Mouse (Mus musculus): ENCODE measurements at regions not wholly inside any gene's neighbourhood (a gene's known extent, or its start where the extent isn't known, plus 50 kb on each side); places are given as distances from the start of the nearest gene placed in this dataset.
A peak's percentile ranks its signal among the peaks of the same experiment; 100 is the strongest.
"Not testable (repeated sequence)": the region's sequence is repeated elsewhere in the genome, so short reads cannot be mapped to it uniquely, and the experiment has no call there.

GRCm38 (mm10) chr13:80719313-80719712 lies 163.9 kb upstream of the Arrdc3 start:
- TF ChIP-seq EP300 (IDR thresholded peaks at IDR 0.05), result no peak
- Histone ChIP-seq H3K27me3 (replicated peaks; ENCODE audit: insufficient read depth, low read length) (no peaks in the 10 kb centered on the region), H3K9ac (replicated peaks; ENCODE audit: low read depth) (no peak overlapping the region), H3K36me3 (ENCODE audit: insufficient read depth, low read length) (no peaks in the 10 kb centered on the region), H3K27ac (ENCODE audit: low read length) (no peak overlapping the region), H3K4me2 (replicated peaks; ENCODE audit: low read depth, low read length) (no peak overlapping the region), H3K9me3 (ENCODE audit: low read length) (no peaks in the 10 kb centered on the region), H3K4me3 (ENCODE audit: low read depth, low read length) (no peak overlapping the region), H3K4me1 (ENCODE audit: insufficient read depth, low read depth, low read length) (no peaks in the 10 kb centered on the region)
- ATAC-seq (peak; percentile 85), DNase-seq (ENCODE audit: low spot score) (peak; percentile 75)
- 53% methylated on average over 3 of the region's 3 CpGs for WGBS

- no peak for TF ChIP-seq EP300 (IDR thresholded peaks at IDR 0.05)
- no peaks in the 10 kb centered on the region for H3K36me3 ChIP-seq (ENCODE audit: insufficient read depth, low read length)
These were observed 159.8 kb upstream of the Arrdc3 start for GRCm38 (mm10) chr13:80723215-80724006.

GRCm38 (mm10) chr13:80729202-80729601 lies 154.0 kb upstream of the Arrdc3 start:
- TF ChIP-seq CTCF (IDR thresholded peaks at IDR 0.05) (no peak), EP300 (IDR thresholded peaks at IDR 0.05) (no peak)
- H3K36me3 ChIP-seq (ENCODE audit: insufficient read depth, low read length), result no peaks in the 10 kb centered on the region
- no peak overlapping the region for H3K9ac ChIP-seq (replicated peaks; ENCODE audit: low read depth)
- H3K4me3 ChIP-seq (ENCODE audit: low read depth, low read length), result no peak overlapping the region
- H3K4me2 ChIP-seq (replicated peaks; ENCODE audit: low read depth, low read length), result no peak overlapping the region
- H3K9me3 ChIP-seq (ENCODE audit: low read length), result no peaks in the 10 kb centered on the region
- ATAC-seq, result no peak
- no peak overlapping the region for H3K27ac ChIP-seq (ENCODE audit: low read length)
- no peaks in the 10 kb centered on the region for H3K4me1 ChIP-seq (ENCODE audit: insufficient read depth, low read depth, low read length)
- no peak for DNase-seq (ENCODE audit: low spot score)
- WGBS, result 77% methylated on average over 5 of the region's 5 CpGs
- H3K27me3 ChIP-seq (replicated peaks; ENCODE audit: insufficient read depth, low read length), result no peaks in the 10 kb centered on the region

More at GRCm38 (mm10) chr13:80723215-80724006, 159.8 kb upstream of the Arrdc3 start:
- Histone ChIP-seq H3K4me2 (replicated peaks; ENCODE audit: low read depth, low read length) (no peak overlapping the region), H3K27ac (ENCODE audit: low read length) (no peak overlapping the region), H3K9ac (replicated peaks; ENCODE audit: low read depth) (no peak overlapping the region), H3K9me3 (ENCODE audit: low read length) (no peaks in the 10 kb centered on the region), H3K27me3 (replicated peaks; ENCODE audit: insufficient read depth, low read length) (no peaks in the 10 kb centered on the region), H3K4me3 (ENCODE audit: low read depth, low read length) (no peak overlapping the region), H3K4me1 (ENCODE audit: insufficient read depth, low read depth, low read length) (no peaks in the 10 kb centered on the region)
- WGBS, result 55% methylated on average over 4 of the region's 4 CpGs
- ATAC-seq (no peak), DNase-seq (ENCODE audit: low spot score) (no peak)

GRCm38 (mm10) chr13:80745991-80746390 lies 137.2 kb upstream of the Arrdc3 start:
- WGBS, result 73% methylated on average over 2 of the region's 2 CpGs

GRCm38 (mm10) chr13:80747022-80747421 lies 136.2 kb upstream of the Arrdc3 start:
- 51% methylated on average over 5 of the region's 6 CpGs for WGBS
- not testable (repeated sequence) for H3K4me3 ChIP-seq (ENCODE audit: low read depth, low read length); ATAC-seq; H3K9me3 ChIP-seq (ENCODE audit: low read length); H3K27ac ChIP-seq (ENCODE audit: low read length); H3K4me1 ChIP-seq (ENCODE audit: insufficient read depth, low read depth, low read length); H3K27me3 ChIP-seq (replicated peaks; ENCODE audit: insufficient read depth, low read length); H3K9ac ChIP-seq (replicated peaks; ENCODE audit: low read depth); H3K4me2 ChIP-seq (replicated peaks; ENCODE audit: low read depth, low read length); H3K36me3 ChIP-seq (ENCODE audit: insufficient read depth, low read length)
- peak; percentile 61 for TF ChIP-seq CTCF (IDR thresholded peaks at IDR 0.05)
- DNase-seq (ENCODE audit: low spot score), result peak; percentile 42

More at GRCm38 (mm10) chr13:80745991-80746390, 137.2 kb upstream of the Arrdc3 start:
- H3K4me3 ChIP-seq (ENCODE audit: low read depth, low read length), result no peak overlapping the region
- H3K9me3 ChIP-seq (ENCODE audit: low read length), result no peaks in the 10 kb centered on the region
- no peak overlapping the region for H3K4me2 ChIP-seq (replicated peaks; ENCODE audit: low read depth, low read length)
- TF ChIP-seq CTCF (IDR thresholded peaks at IDR 0.05), result no peak
- TF ChIP-seq EP300 (IDR thresholded peaks at IDR 0.05), result no peak
- H3K9ac ChIP-seq (replicated peaks; ENCODE audit: low read depth), result no peak overlapping the region
- H3K27me3 ChIP-seq (replicated peaks; ENCODE audit: insufficient read depth, low read length), result no peaks in the 10 kb centered on the region
- no peak for DNase-seq (ENCODE audit: low spot score)
- no peaks in the 10 kb centered on the region for H3K4me1 ChIP-seq (ENCODE audit: insufficient read depth, low read depth, low read length)
- no peak overlapping the region for H3K27ac ChIP-seq (ENCODE audit: low read length)
- no peak for ATAC-seq
- H3K36me3 ChIP-seq (ENCODE audit: insufficient read depth, low read length), result no peaks in the 10 kb centered on the region
